Mouse (Mus musculus) heart, postnatal 14 days (tissue): ENCODE measurements around the gene Prl3c1. TPM values are rescaled to one million over a fixed set of nuclear protein-coding genes. Genes with fewer than 3 reads are reported as not detected.
"Not testable (repeated sequence)": the region's sequence is repeated elsewhere in the genome, so short reads cannot be mapped to it uniquely, and the experiment has no call there.

Experiments used
- DNase-seq, 2 experiments: peaks; one replicate each; pipeline ENCODE4 v3.0.0; 2021 to 2022
- intact Hi-C: fragments of 180-260 bp; cut with DNase I; formaldehyde crosslinking; loops from one replicate; pipeline ENCODE4 v1.15.1; 2025
- long read RNA-seq, 2 experiments: library from polyadenylated mRNA; stranded (forward); transcript quantifications; one replicate each; pipeline ENCODE4 v2.0.0; 2021
- total RNA-seq, 2 experiments: library from RNA; stranded (reverse); gene quantifications; 2 replicates each; pipeline ENCODE4 v1.2.3; 2021

Gene Prl3c1
- not detected for total RNA-seq
- long read RNA-seq, experiment 1 = 0 reads
- long read RNA-seq, experiment 2 = 0 reads

DNA sequence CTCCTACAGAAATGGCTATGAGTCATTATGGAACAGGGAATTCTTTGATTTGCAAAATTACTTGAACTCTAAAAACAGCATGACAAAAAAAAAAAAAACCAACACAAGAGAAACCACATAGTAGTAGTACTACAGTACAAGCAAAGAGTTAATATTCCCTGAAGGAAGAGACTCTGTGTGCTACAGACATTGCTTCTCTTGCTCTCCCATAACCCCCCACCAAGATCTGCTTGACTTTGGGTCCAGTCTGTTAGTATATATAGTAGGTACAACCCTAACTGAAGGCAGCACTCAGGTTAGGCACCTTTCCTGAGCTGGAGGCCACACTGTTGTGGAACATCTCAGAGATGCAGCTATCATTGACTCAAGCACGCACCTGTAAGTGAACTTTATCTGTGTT, at the start of gene Prl3c1:
Gene Prl3c1, plus strand, starts transcription at position 301 of the 400 bp plus-strand sequence.
- no peak for DNase-seq
- intact Hi-C loops = no loop called here

DNA sequence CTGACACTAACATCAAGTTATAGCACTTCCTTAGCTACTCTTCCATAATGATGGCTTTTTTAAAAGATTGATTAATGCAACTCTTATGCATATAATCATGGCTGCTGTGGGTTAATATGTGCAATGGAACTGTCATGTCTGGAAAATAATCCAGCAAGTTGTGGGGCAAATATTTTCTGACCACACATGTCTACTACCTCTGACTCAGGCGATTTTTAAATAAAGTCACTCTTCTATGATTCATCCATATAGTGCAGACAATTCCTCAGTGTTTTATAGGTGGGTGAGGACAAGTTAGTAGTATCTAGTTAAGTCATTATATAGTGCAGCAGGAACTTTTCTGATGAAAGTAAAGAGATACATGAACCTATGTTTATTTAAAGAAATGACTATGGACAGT, 48.2 kb upstream of the Prl3c1 start:
- intact Hi-C loops = no loop called here
- DNase-seq = no peak

DNA sequence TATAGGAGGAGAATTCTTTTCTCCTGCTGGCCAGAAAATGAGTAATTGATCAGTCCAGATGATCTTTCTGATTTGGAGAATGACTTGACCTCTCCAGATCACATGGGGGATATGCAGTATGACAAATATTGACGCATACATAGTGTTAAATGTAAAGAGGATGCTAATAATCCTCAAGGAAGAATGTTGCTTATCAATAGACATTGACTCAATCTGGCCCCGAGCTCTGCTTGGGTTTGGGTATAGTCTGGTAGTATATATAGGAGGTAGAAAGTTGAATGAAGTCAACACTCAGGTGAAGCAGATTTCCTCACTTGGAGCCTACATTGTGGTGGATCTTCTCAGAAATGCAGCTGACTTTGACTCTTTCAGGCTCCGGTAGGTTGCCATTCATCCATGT, 40.0 kb upstream of the Prl3c1 start, which contains the start of gene Prl3d3:
Gene Prl3d3, plus strand, starts transcription at position 301 of the 400 bp plus-strand sequence.
- intact Hi-C loops = not testable (repeated sequence)

DNA sequence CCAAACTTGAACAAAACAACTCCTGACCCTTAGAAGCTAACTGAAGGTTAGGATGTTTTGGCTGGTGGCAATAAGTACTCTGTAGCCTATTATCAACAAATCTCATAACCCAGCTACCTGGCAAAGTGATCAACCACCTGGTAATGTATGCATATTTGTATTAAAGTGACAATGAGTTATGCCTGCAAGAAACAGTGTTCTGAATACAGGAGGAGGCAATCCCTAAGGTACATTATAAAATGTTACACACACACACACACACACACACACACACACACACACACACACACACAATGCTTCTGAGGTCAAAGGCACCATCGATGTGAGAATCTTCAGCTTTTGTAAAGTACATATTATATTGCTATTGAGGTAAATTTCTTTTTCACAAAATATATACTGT, 45.1 kb downstream of the Prl3c1 start, which contains the start of gene Prl3b1:
Gene Prl3b1, plus strand, starts transcription at position 301 of the 400 bp plus-strand sequence.
- no peak for DNase-seq
- intact Hi-C loops = no loop called here

More for the DNA sequence above, 40.0 kb upstream of the Prl3c1 start, which contains the start of gene Prl3d3:
- DNase-seq = not testable (repeated sequence)

Other genes starting within 250 kb of the Prl3c1 start
- not detected for gene Prl, start 139.1 kb upstream of the Prl3c1 start, total RNA-seq
- not detected for gene Prl3d1, start 102.5 kb upstream of the Prl3c1 start, total RNA-seq
- gene Prl3d2, start 75.0 kb upstream of the Prl3c1 start, total RNA-seq = not detected
- gene Prl3d3, start 39.9 kb upstream of the Prl3c1 start, total RNA-seq = not detected
- not detected for gene Prl3b1, start 45.2 kb downstream of the Prl3c1 start, total RNA-seq
- not detected for gene Prl3a1, start 62.8 kb downstream of the Prl3c1 start, total RNA-seq
- not detected for gene Prl6a1, start 116.0 kb downstream of the Prl3c1 start, total RNA-seq
- gene Prl8a2, start 149.0 kb downstream of the Prl3c1 start, total RNA-seq = not detected
- not detected for gene Prl2b1, start 194.2 kb downstream of the Prl3c1 start, total RNA-seq
- gene Prl8a6, start 242.0 kb downstream of the Prl3c1 start, total RNA-seq = not detected